Mouse (Mus musculus): ENCODE results near the gene Ttll5. TPM values are rescaled to one million over a fixed set of nuclear protein-coding genes. Genes with fewer than 3 reads are reported as not detected.

Ttll5 gene
- polyA plus RNA-seq, 1 experiment, result 6.2 TPM

DNA sequence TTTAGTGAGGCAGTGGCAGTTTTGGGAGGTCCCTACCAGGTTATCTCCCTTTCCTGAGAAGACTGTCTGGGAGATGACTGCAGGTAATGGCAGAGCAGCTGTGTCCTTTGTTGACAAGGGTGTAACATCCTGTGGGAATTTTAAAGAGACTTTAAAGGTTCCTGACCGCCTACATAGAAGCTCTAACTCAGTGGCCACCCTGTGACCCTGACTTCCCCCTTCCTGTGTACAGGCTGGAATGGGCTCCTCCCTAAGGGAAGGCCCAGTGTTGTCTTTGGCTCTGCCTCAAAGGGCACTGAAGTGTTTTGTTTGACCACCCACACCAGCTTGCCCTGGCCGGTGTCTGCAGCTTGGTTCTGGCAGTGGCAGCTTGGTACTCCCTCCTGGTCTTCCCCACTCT is 10.9 kb upstream of the Ttll5 start:
- H3K4me3 ChIP-seq (ENCODE audit: extremely low read depth, insufficient read depth, insufficient read length), result no peak overlapping the region
- peaks cover 12% of the 10 kb centered on the region for H3K36me3 ChIP-seq (ENCODE audit: control insufficient read depth, insufficient read depth, low read length)
- no peaks in the 10 kb centered on the region for H3K4me1 ChIP-seq (ENCODE audit: control insufficient read depth, insufficient read depth, insufficient read length)
- no peak overlapping the region for H3K27ac ChIP-seq (ENCODE audit: insufficient read depth, low read length)
- no peak for DNase-seq (ENCODE audit: low read depth in 1 of 2, low spot score in 2 of 2)
- TF ChIP-seq CTCF (IDR thresholded peaks at IDR 0.05; ENCODE audit: extremely low read depth, insufficient read depth, insufficient read length, insufficient replicate concordance) (no peak), POLR2A (IDR thresholded peaks at IDR 0.05; ENCODE audit: low read depth, low read length) (no peak)
- 85% methylated on average over 2 of the region's 2 CpGs for WGBS
- no peaks in the 10 kb centered on the region for H3K27me3 ChIP-seq (ENCODE audit: control insufficient read depth, insufficient read depth, low read length)

DNA sequence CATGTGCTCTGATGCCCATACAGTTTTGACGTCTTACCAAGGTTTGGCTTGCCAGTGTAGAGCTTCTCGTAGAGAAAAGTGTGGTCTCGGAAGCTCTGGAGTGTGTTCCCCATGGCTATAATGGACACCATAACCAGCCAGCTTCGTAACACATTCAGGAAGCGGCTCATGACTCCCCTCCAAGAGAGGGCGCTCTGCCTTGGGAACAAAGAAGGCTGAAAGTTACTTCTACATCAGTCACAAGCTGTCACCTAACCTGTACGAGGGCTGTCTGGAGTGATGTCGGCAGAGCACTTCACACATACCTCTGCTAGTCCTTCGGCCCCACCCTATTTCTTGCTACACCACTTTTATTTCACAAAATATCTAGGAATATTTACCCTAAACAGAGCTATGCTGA is 2.4 kb upstream of the Ttll5 start:
- 88% methylated on average over 9 of the region's 9 CpGs for WGBS
- no peak for TF ChIP-seq POLR2A (IDR thresholded peaks at IDR 0.05; ENCODE audit: low read depth, low read length)
- TF ChIP-seq CTCF (IDR thresholded peaks at IDR 0.05; ENCODE audit: extremely low read depth, insufficient read depth, insufficient read length, insufficient replicate concordance), result no peak
- no peak overlapping the region for H3K4me3 ChIP-seq (ENCODE audit: extremely low read depth, insufficient read depth, insufficient read length)
- DNase-seq (ENCODE audit: low read depth in 1 of 2, low spot score in 2 of 2), result no peak
- no peaks in the 10 kb centered on the region for H3K27me3 ChIP-seq (ENCODE audit: control insufficient read depth, insufficient read depth, low read length)
- H3K36me3 ChIP-seq (ENCODE audit: control insufficient read depth, insufficient read depth, low read length), result peaks cover 8% of the 10 kb centered on the region; the same call in 1 of the 2 replicates
- H3K27ac ChIP-seq (ENCODE audit: insufficient read depth, low read length), result no peak overlapping the region
- H3K4me1 ChIP-seq (ENCODE audit: control insufficient read depth, insufficient read depth, insufficient read length), result peaks cover 3% of the 10 kb centered on the region; the same call in 1 of the 2 replicates

DNA sequence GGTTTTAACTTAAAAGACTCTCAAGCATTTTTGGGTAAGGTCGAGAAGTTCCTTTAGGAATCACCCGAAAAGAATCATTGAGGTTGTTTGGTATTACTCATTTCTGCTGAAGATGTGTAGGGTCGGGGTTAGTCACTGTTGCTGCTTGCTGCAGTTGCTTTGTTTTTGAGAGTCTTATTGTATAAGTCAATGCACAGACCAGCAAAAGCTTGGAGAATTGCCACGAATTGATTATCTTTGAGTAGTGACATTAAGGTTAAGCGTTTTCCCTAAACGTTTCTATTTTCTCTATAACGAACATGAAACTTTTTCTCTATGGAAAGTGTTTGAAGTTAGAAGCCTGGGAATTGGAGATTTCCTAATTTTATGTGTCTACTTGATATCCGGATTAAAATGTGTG is 902 bp downstream of the Ttll5 start:
- TF ChIP-seq POLR2A (IDR thresholded peaks at IDR 0.05; ENCODE audit: low read depth, low read length) (no peak), CTCF (IDR thresholded peaks at IDR 0.05; ENCODE audit: extremely low read depth, insufficient read depth, insufficient read length, insufficient replicate concordance) (no peak)
- H3K4me3 ChIP-seq (ENCODE audit: extremely low read depth, insufficient read depth, insufficient read length), result peak overlapping the region; percentile 87
- no peak for DNase-seq (ENCODE audit: low read depth in 1 of 2, low spot score in 2 of 2)
- H3K27ac ChIP-seq (ENCODE audit: insufficient read depth, low read length), result peak overlapping the region; percentile 99
- no peaks in the 10 kb centered on the region for H3K27me3 ChIP-seq (ENCODE audit: control insufficient read depth, insufficient read depth, low read length)
- 9% methylated on average over 8 of the region's 8 CpGs for WGBS
- peaks cover 6% of the 10 kb centered on the region; the same call in 1 of the 2 replicates for H3K36me3 ChIP-seq (ENCODE audit: control insufficient read depth, insufficient read depth, low read length)
- H3K4me1 ChIP-seq (ENCODE audit: control insufficient read depth, insufficient read depth, insufficient read length), result peaks cover 3% of the 10 kb centered on the region; the same call in 1 of the 2 replicates

DNA sequence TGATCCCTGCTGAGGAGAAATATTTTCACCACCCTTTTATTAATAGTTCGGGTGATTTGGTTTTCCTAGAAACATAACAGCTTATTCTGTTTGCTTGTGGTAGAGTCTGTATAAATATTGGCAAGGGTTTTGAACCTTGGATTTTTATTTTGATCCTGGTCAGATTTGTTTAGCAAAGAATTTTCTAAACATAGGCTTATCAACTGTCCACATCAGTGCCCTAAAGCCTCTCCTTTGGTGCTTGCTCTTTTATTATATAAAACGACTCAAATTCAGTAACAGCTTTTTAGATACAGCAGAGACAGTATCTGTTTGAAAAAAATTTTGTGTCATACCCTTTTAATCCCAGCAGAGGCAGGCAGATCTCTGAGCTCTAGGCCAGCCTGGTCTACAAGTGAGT is 1.4 kb downstream of the Ttll5 start:
- H3K27ac ChIP-seq (ENCODE audit: insufficient read depth, low read length), result no peak overlapping the region
- no peak overlapping the region for H3K4me3 ChIP-seq (ENCODE audit: extremely low read depth, insufficient read depth, insufficient read length)
- TF ChIP-seq CTCF (IDR thresholded peaks at IDR 0.05; ENCODE audit: extremely low read depth, insufficient read depth, insufficient read length, insufficient replicate concordance), result no peak
- TF ChIP-seq POLR2A (IDR thresholded peaks at IDR 0.05; ENCODE audit: low read depth, low read length), result no peak
- H3K4me1 ChIP-seq (ENCODE audit: control insufficient read depth, insufficient read depth, insufficient read length), result peaks cover 3% of the 10 kb centered on the region; the same call in 1 of the 2 replicates
- WGBS, result 71% methylated on average over 2 of the region's 2 CpGs
- DNase-seq (ENCODE audit: low read depth in 1 of 2, low spot score in 2 of 2), result no peak
- peaks cover 6% of the 10 kb centered on the region; the same call in 1 of the 2 replicates for H3K36me3 ChIP-seq (ENCODE audit: control insufficient read depth, insufficient read depth, low read length)
- no peaks in the 10 kb centered on the region for H3K27me3 ChIP-seq (ENCODE audit: control insufficient read depth, insufficient read depth, low read length)

DNA sequence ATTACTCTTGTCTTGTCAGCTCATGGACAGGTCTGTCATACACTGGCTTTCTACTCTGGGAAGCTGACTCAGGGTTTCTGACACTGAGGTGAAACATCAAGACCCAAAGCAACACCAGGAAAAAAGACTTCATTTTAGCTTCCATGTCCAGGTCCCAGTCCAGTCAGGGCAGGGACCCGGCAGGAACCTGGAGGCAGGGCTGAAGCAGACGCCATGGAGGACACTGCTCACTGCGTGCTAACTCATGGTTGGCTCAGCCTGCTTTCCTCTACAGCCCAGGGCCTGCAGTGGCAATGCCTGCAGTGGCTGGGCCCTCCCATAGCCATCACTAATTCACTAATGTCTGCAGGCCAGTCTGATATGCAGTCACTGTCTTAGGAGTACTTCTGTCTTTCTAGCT is 4.4 kb downstream of the Ttll5 start:
- DNase-seq (ENCODE audit: low read depth in 1 of 2, low spot score in 2 of 2), result no peak
- Histone ChIP-seq H3K4me1 (ENCODE audit: control insufficient read depth, insufficient read depth, insufficient read length) (no peaks in the 10 kb centered on the region; the same call in 1 of the 2 replicates), H3K36me3 (ENCODE audit: control insufficient read depth, insufficient read depth, low read length) (peaks cover 4% of the 10 kb centered on the region; the same call in 1 of the 2 replicates), H3K27ac (ENCODE audit: insufficient read depth, low read length) (no peak overlapping the region), H3K27me3 (ENCODE audit: control insufficient read depth, insufficient read depth, low read length) (no peaks in the 10 kb centered on the region), H3K4me3 (ENCODE audit: extremely low read depth, insufficient read depth, insufficient read length) (no peak overlapping the region)
- 97% methylated on average over 3 of the region's 3 CpGs for WGBS
- TF ChIP-seq CTCF (IDR thresholded peaks at IDR 0.05; ENCODE audit: extremely low read depth, insufficient read depth, insufficient read length, insufficient replicate concordance) (no peak), POLR2A (IDR thresholded peaks at IDR 0.05; ENCODE audit: low read depth, low read length) (no peak)

DNA sequence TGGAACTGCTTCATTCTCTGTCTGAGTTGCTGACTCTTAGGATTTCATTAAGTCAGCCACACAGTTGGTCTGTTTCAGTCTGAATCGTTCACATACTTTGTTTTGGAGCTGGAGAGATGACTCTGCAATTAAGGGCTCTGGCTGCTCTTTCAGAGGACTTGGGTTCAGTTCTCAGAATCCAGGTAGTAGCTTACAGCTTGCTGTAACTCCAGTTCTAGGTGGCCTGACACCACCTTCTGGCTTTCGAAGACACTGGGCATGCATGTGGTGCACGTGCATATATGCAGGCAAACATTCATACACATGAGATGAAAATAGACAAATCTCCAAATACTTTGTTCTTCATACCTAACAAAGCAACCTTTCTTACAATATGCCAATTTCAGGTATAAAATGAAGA is 5.4 kb downstream of the Ttll5 start:
- no peaks in the 10 kb centered on the region for H3K27me3 ChIP-seq (ENCODE audit: control insufficient read depth, insufficient read depth, low read length)
- DNase-seq (ENCODE audit: low read depth in 1 of 2, low spot score in 2 of 2), result no peak
- H3K27ac ChIP-seq (ENCODE audit: insufficient read depth, low read length), result no peak overlapping the region
- 91% methylated on average over 3 of the region's 3 CpGs for WGBS
- peaks cover 4% of the 10 kb centered on the region; the same call in 1 of the 2 replicates for H3K36me3 ChIP-seq (ENCODE audit: control insufficient read depth, insufficient read depth, low read length)
- H3K4me3 ChIP-seq (ENCODE audit: extremely low read depth, insufficient read depth, insufficient read length), result no peak overlapping the region
- no peaks in the 10 kb centered on the region for H3K4me1 ChIP-seq (ENCODE audit: control insufficient read depth, insufficient read depth, insufficient read length)
- TF ChIP-seq CTCF (IDR thresholded peaks at IDR 0.05; ENCODE audit: extremely low read depth, insufficient read depth, insufficient read length, insufficient replicate concordance) (no peak), POLR2A (IDR thresholded peaks at IDR 0.05; ENCODE audit: low read depth, low read length) (no peak)

DNA sequence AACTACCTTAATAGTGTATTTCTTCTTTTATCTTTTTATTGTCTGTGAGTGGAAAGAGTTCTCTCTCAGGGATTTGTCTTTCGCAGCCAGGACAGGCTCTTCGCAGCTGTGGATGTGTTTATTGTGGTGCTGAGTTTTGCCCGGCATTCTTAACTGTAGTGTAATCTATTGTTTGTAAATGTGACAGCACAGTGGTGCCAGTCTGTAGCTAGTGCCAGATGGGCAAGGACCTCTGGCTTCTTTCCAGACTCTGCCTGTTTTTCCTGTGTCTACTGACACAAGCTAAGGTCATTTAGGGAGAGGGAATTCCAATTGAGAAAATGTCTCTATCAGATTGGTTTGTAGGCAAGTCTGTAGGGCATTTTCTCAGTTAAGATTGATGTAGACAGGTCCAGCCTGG is 6.2 kb downstream of the Ttll5 start:
- H3K36me3 ChIP-seq (ENCODE audit: control insufficient read depth, insufficient read depth, low read length), result peaks cover 4% of the 10 kb centered on the region; the same call in 1 of the 2 replicates
- H3K4me3 ChIP-seq (ENCODE audit: extremely low read depth, insufficient read depth, insufficient read length), result no peak overlapping the region
- H3K27me3 ChIP-seq (ENCODE audit: control insufficient read depth, insufficient read depth, low read length), result no peaks in the 10 kb centered on the region
- TF ChIP-seq POLR2A (IDR thresholded peaks at IDR 0.05; ENCODE audit: low read depth, low read length) (no peak), CTCF (IDR thresholded peaks at IDR 0.05; ENCODE audit: extremely low read depth, insufficient read depth, insufficient read length, insufficient replicate concordance) (no peak)
- DNase-seq (ENCODE audit: low read depth in 1 of 2, low spot score in 2 of 2), result no peak
- WGBS, result 88% methylated on average over 3 of the region's 3 CpGs
- no peaks in the 10 kb centered on the region for H3K4me1 ChIP-seq (ENCODE audit: control insufficient read depth, insufficient read depth, insufficient read length)
- H3K27ac ChIP-seq (ENCODE audit: insufficient read depth, low read length), result no peak overlapping the region

Data from spleen, adult 2 months (tissue).